Mouse (Mus musculus): ENCODE measurements around the gene Raver1.

- TF ChIP-seq POLR2A (IDR thresholded peaks at IDR 0.05; ENCODE audit: low read depth, low read length) (no peak), CTCF (IDR thresholded peaks at IDR 0.05; ENCODE audit: borderline replicate concordance, insufficient read depth, low read length) (no peak)
Measured at GRCm38 (mm10) chr9:21133064-21133707, 41.4 kb upstream of the Raver1 start.
